ENCODE assay signal across 15 mouse cellular contexts in the genomic region with DNA sequence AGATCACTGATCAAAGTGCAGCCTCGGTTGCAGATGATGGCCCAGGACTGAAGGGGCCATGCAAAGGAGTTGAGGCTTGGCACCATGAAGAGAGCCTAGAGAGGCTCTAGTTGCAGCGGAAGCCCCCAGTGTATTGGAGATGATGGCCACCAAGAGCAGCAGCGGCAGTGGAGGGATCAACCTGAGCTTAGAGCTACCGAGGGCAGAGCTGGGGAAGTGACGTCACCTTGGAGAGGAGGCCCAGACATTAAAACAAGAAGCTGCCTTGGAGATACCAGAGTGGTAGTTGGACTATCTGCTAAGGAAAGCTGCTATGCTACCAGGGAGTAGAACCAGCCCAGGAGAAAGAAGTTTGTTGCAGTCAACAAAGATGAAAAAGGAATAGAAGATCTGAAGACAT.
"Had no signal": no experiment of that assay in that cellular context is flagged by ENCODE, and none has a peak within 500 bp of the region (broad histone marks: within the 10 kb centered on the region; RNA-seq: fewer than 3 reads in every experiment).

No protein-coding gene starts in this region.

- DNase-seq: gastrocnemius, adult 2 months; gastrocnemius, postnatal 10 days; gastrocnemius, postnatal 36 days; heart, adult 2 months; heart, postnatal 14 days; heart, postnatal 36 days; kidney, adult 11 months; kidney, adult 2 months; kidney, adult 9 months; kidney, postnatal 14 days; kidney, postnatal 36 days; layer of hippocampus, adult 9-11 months; layer of hippocampus, postnatal 36 days; liver; liver, embryonic 13.5 days had no signal
